Mouse (Mus musculus) thymus, adult 2 months (tissue): Measurements from ENCODE around the gene Sh3pxd2b.

Source experiments
- CTCF ChIP-seq: fragments of 200-500 bp; IDR thresholded peaks from 2 replicates; pipeline ENCODE4 v1.5.1; 2012; ENCODE audit warnings: mild to moderate bottlenecking, control low read depth, low read length, moderate library complexity, borderline replicate concordance; ENCODE audit not compliant: control insufficient read depth, poor library complexity, insufficient read depth; ENCODE audit errors: extremely low read depth
- POLR2A ChIP-seq: fragments of 200-500 bp; IDR thresholded peaks from 2 replicates; pipeline ENCODE4 v1.6.1; 2012; ENCODE audit warnings: mild to moderate bottlenecking, low read length, control low read depth, moderate library complexity; ENCODE audit not compliant: control insufficient read depth, poor library complexity, insufficient read depth; ENCODE audit errors: extremely low read depth

GRCm38 (mm10) chr11:32435410-32436060, 87.9 kb downstream of the Sh3pxd2b start:
- TF ChIP-seq POLR2A = no peak
- no peak for TF ChIP-seq CTCF
